Mouse (Mus musculus): ENCODE measurements around the gene Ankrd10. TPM values are rescaled to one million over a fixed set of nuclear protein-coding genes. Genes with fewer than 3 reads are reported as not detected.

Gene Ankrd10
- polyA plus RNA-seq, 1 experiment from 2014 or later: 77.6 TPM

- Histone ChIP-seq H3K36me3 (ENCODE audit: control insufficient read depth, insufficient read depth, low read length) (peaks cover 24% of the 10 kb centered on the region), H3K4me2 (ENCODE audit: low read depth, low read length) (peak overlapping the region; percentile 91), H3K9ac (ENCODE audit: low read depth, low read length) (peak overlapping the region; percentile 91), H3K9me3 (ENCODE audit: control insufficient read depth, low read length) (0 out of 2 replicates have a peak, but pooled peaks cover 5% of the 10 kb centered on the region), H3K4me1 (ENCODE audit: control insufficient read depth, insufficient read depth, low read length) (peaks cover 25% of the 10 kb centered on the region), H3K27ac (replicated peaks; ENCODE audit: low read depth, low read length) (peak overlapping the region; percentile 98), H3K4me3 (ENCODE audit: low read depth, low read length) (peak overlapping the region; percentile 99), H3K27me3 (replicated peaks; ENCODE audit: control insufficient read depth, insufficient read depth, low read length) (no peaks in the 10 kb centered on the region)
- 6% methylated on average over 28 of the region's 30 CpGs for WGBS
- ATAC-seq (ENCODE audit: low read depth) (peak; percentile 59), DNase-seq (ENCODE audit: low spot score) (peak; percentile 93)
Observed at GRCm38 (mm10) chr8:11636324-11637057, 934 bp upstream of the Ankrd10 start.

- Histone ChIP-seq H3K36me3 (ENCODE audit: control insufficient read depth, insufficient read depth, low read length) (peaks cover 29% of the 10 kb centered on the region), H3K27me3 (replicated peaks; ENCODE audit: control insufficient read depth, insufficient read depth, low read length) (no peaks in the 10 kb centered on the region), H3K27ac (replicated peaks; ENCODE audit: low read depth, low read length) (peak overlapping the region; percentile 98), H3K9ac (ENCODE audit: low read depth, low read length) (peak overlapping the region; percentile 91), H3K4me3 (ENCODE audit: low read depth, low read length) (peak overlapping the region; percentile 99), H3K4me2 (ENCODE audit: low read depth, low read length) (peak overlapping the region; percentile 91), H3K9me3 (ENCODE audit: control insufficient read depth, low read length) (no peaks in the 10 kb centered on the region), H3K4me1 (ENCODE audit: control insufficient read depth, insufficient read depth, low read length) (peaks cover 31% of the 10 kb centered on the region)
- peak; percentile 96 for DNase-seq (ENCODE audit: low spot score)
- ATAC-seq (ENCODE audit: low read depth): peak; percentile 85
- WGBS: under 1% methylated on average over 51 of the region's 70 CpGs
Observed at GRCm38 (mm10) chr8:11635012-11635577, 462 bp downstream of the Ankrd10 start.

GRCm38 (mm10) chr8:11634331-11635011 is 1.1 kb downstream of the Ankrd10 start:
- no peak for DNase-seq (ENCODE audit: low spot score)

DNA sequence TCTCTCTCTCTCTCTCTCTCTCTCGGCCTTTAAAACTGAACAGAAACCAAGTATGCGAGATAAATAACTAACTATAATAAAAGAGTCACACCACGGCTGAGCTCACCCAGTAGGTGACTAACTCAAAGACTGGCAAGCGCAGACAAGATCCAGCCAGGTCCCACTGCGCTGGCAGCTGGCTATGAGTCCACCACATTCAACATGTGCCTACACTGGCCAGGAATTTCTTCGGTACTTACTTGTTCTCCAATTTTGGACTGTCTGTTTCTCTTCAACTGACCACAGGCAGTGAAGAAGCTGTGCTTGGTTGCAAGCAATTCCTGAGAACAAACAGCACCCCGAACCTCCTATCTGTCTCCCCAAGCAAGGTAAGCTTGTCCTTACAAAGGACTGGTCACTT is 2.1 kb downstream of the Ankrd10 start:
- H3K9me3 ChIP-seq (ENCODE audit: control insufficient read depth, low read length): no peaks in the 10 kb centered on the region
- ATAC-seq (ENCODE audit: low read depth) (no peak), DNase-seq (ENCODE audit: low spot score) (no peak)
- no peaks in the 10 kb centered on the region for H3K27me3 ChIP-seq (replicated peaks; ENCODE audit: control insufficient read depth, insufficient read depth, low read length)
- H3K4me2 ChIP-seq (ENCODE audit: low read depth, low read length): peak overlapping the region; percentile 91
- peak overlapping the region; percentile 91; the same call in 1 of the 2 replicates for H3K9ac ChIP-seq (ENCODE audit: low read depth, low read length)
- H3K27ac ChIP-seq (replicated peaks; ENCODE audit: low read depth, low read length): no peak overlapping the region
- peak overlapping the region; percentile 99 for H3K4me3 ChIP-seq (ENCODE audit: low read depth, low read length)
- H3K4me1 ChIP-seq (ENCODE audit: control insufficient read depth, insufficient read depth, low read length): peaks cover 31% of the 10 kb centered on the region
- peaks cover 39% of the 10 kb centered on the region for H3K36me3 ChIP-seq (ENCODE audit: control insufficient read depth, insufficient read depth, low read length)
- 61% methylated on average over 7 of the region's 7 CpGs for WGBS

More at GRCm38 (mm10) chr8:11634331-11635011, 1.1 kb downstream of the Ankrd10 start:
- H3K27me3 ChIP-seq (replicated peaks; ENCODE audit: control insufficient read depth, insufficient read depth, low read length): no peaks in the 10 kb centered on the region
- WGBS: under 1% methylated on average over 20 of the region's 39 CpGs
- peak overlapping the region; percentile 91 for H3K9ac ChIP-seq (ENCODE audit: low read depth, low read length)
- peak overlapping the region; percentile 91 for H3K4me2 ChIP-seq (ENCODE audit: low read depth, low read length)
- peaks cover 35% of the 10 kb centered on the region for H3K36me3 ChIP-seq (ENCODE audit: control insufficient read depth, insufficient read depth, low read length)
- no peak for ATAC-seq (ENCODE audit: low read depth)
- no peaks in the 10 kb centered on the region for H3K9me3 ChIP-seq (ENCODE audit: control insufficient read depth, low read length)
- H3K27ac ChIP-seq (replicated peaks; ENCODE audit: low read depth, low read length): peak overlapping the region; percentile 98; the same call in 1 of the 2 replicates
- peak overlapping the region; percentile 99 for H3K4me3 ChIP-seq (ENCODE audit: low read depth, low read length)
- H3K4me1 ChIP-seq (ENCODE audit: control insufficient read depth, insufficient read depth, low read length): peaks cover 31% of the 10 kb centered on the region

- H3K4me3 ChIP-seq (ENCODE audit: low read depth, low read length): peak overlapping the region; percentile 8; the same call in 1 of the 2 replicates
- 0 out of 2 replicates have a peak overlapping the region, but pooled peaks have one; percentile 44 for H3K27ac ChIP-seq (replicated peaks; ENCODE audit: low read depth, low read length)
- DNase-seq (ENCODE audit: low spot score) (peak; percentile 88), ATAC-seq (ENCODE audit: low read depth) (no peak)
- H3K9me3 ChIP-seq (ENCODE audit: control insufficient read depth, low read length): no peaks in the 10 kb centered on the region
- peak overlapping the region; percentile 91 for H3K4me2 ChIP-seq (ENCODE audit: low read depth, low read length)
- H3K27me3 ChIP-seq (replicated peaks; ENCODE audit: control insufficient read depth, insufficient read depth, low read length): no peaks in the 10 kb centered on the region
- WGBS: 19% methylated on average over 2 of the region's 2 CpGs
- H3K36me3 ChIP-seq (ENCODE audit: control insufficient read depth, insufficient read depth, low read length): peaks cover 48% of the 10 kb centered on the region
- H3K4me1 ChIP-seq (ENCODE audit: control insufficient read depth, insufficient read depth, low read length): peaks cover 31% of the 10 kb centered on the region
- H3K9ac ChIP-seq (ENCODE audit: low read depth, low read length): 0 out of 2 replicates have a peak overlapping the region, but pooled peaks have one; percentile 25
Observed at GRCm38 (mm10) chr8:11632406-11632805, 3.2 kb downstream of the Ankrd10 start.

DNA sequence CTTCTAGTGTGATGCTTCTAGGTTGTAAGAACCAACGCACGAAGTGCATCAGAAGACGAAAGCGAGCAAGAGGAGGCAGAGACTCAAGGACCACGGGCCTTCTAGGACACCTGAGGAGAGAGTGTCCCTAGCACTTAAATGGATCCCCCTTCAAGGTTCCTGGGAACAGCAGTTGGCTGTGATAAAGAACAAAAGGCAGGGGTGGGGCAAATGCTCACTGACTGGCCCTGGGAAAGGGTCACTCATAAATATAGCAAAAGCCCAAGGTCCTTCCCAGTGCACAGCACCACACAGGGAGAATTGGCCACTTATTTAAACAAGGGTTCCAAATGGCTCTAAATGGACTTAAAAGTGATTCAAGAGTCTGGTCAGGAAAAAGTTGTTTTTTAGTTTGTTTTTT is 6.4 kb downstream of the Ankrd10 start:
- no peak overlapping the region for H3K9ac ChIP-seq (ENCODE audit: low read depth, low read length)
- H3K4me1 ChIP-seq (ENCODE audit: control insufficient read depth, insufficient read depth, low read length): peaks cover 23% of the 10 kb centered on the region
- no peak overlapping the region for H3K4me2 ChIP-seq (ENCODE audit: low read depth, low read length)
- DNase-seq (ENCODE audit: low spot score) (no peak), ATAC-seq (ENCODE audit: low read depth) (no peak)
- H3K9me3 ChIP-seq (ENCODE audit: control insufficient read depth, low read length): no peaks in the 10 kb centered on the region
- H3K36me3 ChIP-seq (ENCODE audit: control insufficient read depth, insufficient read depth, low read length): peaks cover 73% of the 10 kb centered on the region
- WGBS: 85% methylated on average over 5 of the region's 5 CpGs
- no peak overlapping the region for H3K4me3 ChIP-seq (ENCODE audit: low read depth, low read length)
- H3K27ac ChIP-seq (replicated peaks; ENCODE audit: low read depth, low read length): no peak overlapping the region
- H3K27me3 ChIP-seq (replicated peaks; ENCODE audit: control insufficient read depth, insufficient read depth, low read length): no peaks in the 10 kb centered on the region

DNA sequence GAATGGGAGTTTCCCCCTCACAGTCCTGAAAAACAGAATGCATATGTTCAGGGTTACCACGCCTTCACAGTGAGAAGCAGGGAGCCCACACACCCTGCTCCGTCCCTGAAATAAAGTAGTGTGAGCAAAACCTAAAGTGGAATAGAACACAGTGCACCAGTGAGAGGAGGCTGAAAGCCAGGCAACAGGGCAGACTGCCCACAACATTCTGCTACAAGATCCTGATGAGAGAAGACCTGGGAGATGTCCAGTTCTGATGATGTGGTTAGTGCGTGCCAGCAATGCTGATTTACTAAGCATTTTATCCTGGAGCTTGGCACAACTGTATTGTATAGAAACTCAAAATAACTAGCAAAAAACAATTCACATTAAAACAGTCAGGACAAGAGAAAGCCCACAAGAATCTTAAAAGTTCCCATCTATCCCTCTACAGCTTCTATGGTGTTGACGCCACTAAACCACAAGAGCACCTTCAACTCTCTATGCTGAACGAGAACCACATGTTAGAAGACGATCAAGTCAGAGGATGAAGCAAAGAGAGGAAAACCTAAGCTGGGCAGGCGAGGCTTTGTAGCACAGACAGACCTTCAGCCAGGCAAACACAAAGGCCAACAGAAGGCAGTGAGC is 6.9 kb downstream of the Ankrd10 start:
- peak; percentile 66 for DNase-seq (ENCODE audit: low spot score)
- Histone ChIP-seq H3K27me3 (replicated peaks; ENCODE audit: control insufficient read depth, insufficient read depth, low read length) (no peaks in the 10 kb centered on the region), H3K4me2 (ENCODE audit: low read depth, low read length) (no peak overlapping the region), H3K9ac (ENCODE audit: low read depth, low read length) (no peak overlapping the region), H3K36me3 (ENCODE audit: control insufficient read depth, insufficient read depth, low read length) (peaks cover 76% of the 10 kb centered on the region), H3K9me3 (ENCODE audit: control insufficient read depth, low read length) (no peaks in the 10 kb centered on the region), H3K4me3 (ENCODE audit: low read depth, low read length) (no peak overlapping the region), H3K27ac (replicated peaks; ENCODE audit: low read depth, low read length) (no peak overlapping the region), H3K4me1 (ENCODE audit: control insufficient read depth, insufficient read depth, low read length) (peaks cover 17% of the 10 kb centered on the region)
- ATAC-seq (ENCODE audit: low read depth): peak; percentile 34; the same call in 1 of the 2 replicates
- 45% methylated on average over 7 of the region's 7 CpGs for WGBS

DNA sequence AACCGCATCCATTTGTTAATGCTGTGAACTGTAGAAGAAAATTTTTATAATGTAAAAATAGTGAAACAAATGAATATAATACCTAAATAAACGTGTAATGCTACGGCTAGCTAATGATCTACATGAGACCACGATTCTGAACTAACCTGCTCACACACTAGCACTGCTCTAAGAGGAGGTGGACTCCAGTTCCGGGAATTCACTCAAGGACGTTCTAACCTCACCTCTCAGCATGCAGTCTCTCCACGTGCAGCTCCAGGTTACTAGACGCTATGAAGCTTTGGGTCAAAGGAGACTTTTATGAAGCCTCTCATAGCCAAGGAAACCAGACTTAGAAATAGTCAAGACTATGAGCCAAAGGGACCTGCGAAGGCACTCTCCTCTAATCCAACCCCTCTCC is 7.8 kb downstream of the Ankrd10 start:
- no peak for DNase-seq (ENCODE audit: low spot score)
- Histone ChIP-seq H3K9ac (ENCODE audit: low read depth, low read length) (no peak overlapping the region), H3K9me3 (ENCODE audit: control insufficient read depth, low read length) (no peaks in the 10 kb centered on the region), H3K4me3 (ENCODE audit: low read depth, low read length) (no peak overlapping the region), H3K27ac (replicated peaks; ENCODE audit: low read depth, low read length) (no peak overlapping the region), H3K36me3 (ENCODE audit: control insufficient read depth, insufficient read depth, low read length) (peaks cover 80% of the 10 kb centered on the region), H3K4me2 (ENCODE audit: low read depth, low read length) (no peak overlapping the region), H3K27me3 (replicated peaks; ENCODE audit: control insufficient read depth, insufficient read depth, low read length) (no peaks in the 10 kb centered on the region), H3K4me1 (ENCODE audit: control insufficient read depth, insufficient read depth, low read length) (peaks cover 10% of the 10 kb centered on the region)
- WGBS: 84% methylated on average over 9 of the region's 9 CpGs
- ATAC-seq (ENCODE audit: low read depth): no peak
